Mouse (Mus musculus): ENCODE measurements around the gene Slc2a2. TPM values are rescaled to one million over a fixed set of nuclear protein-coding genes. Genes with fewer than 3 reads are reported as not detected.
"Not testable (repeated sequence)": the region's sequence is repeated elsewhere in the genome, so short reads cannot be mapped to it uniquely, and the experiment has no call there.

Slc2a2 gene
- polyA plus RNA-seq, 1 experiment, result 1.8 TPM

- TF ChIP-seq CTCF (IDR thresholded peaks at IDR 0.05; ENCODE audit: control insufficient read depth, insufficient read depth, low read length) (no peak), POLR2A (IDR thresholded peaks at IDR 0.05; ENCODE audit: borderline replicate concordance, control insufficient read depth, low read depth, low read length) (no peak)
- H3K4me3 ChIP-seq (replicated peaks; ENCODE audit: control insufficient read depth, low read depth, low read length), result no peak overlapping the region
- no peak overlapping the region for H3K27ac ChIP-seq (ENCODE audit: control insufficient read depth, insufficient read depth, low read depth, low read length, poor library complexity)
- no peaks in the 10 kb centered on the region for H3K4me1 ChIP-seq (ENCODE audit: control insufficient read depth, insufficient read depth, low read length)
- WGBS, result 75% methylated on average over 3 of the region's 3 CpGs
Observed at GRCm38 (mm10) chr3:28768222-28768621, 70.5 kb downstream of the Slc2a2 start.

- WGBS, result 56% methylated on average over 4 of the region's 4 CpGs
- H3K4me1 ChIP-seq (ENCODE audit: control insufficient read depth, insufficient read depth, low read length); H3K27ac ChIP-seq (ENCODE audit: control insufficient read depth, insufficient read depth, low read depth, low read length, poor library complexity): not testable (repeated sequence)
Observed at GRCm38 (mm10) chr3:28772919-28773318, 75.2 kb downstream of the Slc2a2 start.

DNA sequence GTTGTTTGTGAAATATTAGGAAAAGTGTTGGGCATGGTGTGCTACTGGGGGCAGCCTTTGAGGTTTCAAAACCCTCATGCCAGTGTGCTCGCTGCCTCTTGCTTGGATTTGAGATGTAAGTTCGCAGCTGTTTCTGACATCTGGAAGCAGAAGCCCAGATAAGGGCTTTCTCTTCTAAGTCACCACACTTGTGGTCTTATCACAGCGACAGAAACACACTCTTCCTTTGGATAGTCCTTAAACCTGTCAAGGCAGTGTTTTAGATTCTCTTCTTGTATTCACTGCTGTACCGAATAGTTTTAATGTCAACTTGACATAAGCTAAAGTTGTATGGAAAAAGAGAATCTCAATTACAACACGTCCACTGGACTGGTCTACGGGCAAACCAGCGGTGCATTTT is 77.7 kb downstream of the Slc2a2 start:
- Histone ChIP-seq H3K27ac (ENCODE audit: control insufficient read depth, insufficient read depth, low read depth, low read length, poor library complexity) (peak overlapping the region; percentile 90), H3K4me3 (replicated peaks; ENCODE audit: control insufficient read depth, low read depth, low read length) (no peak overlapping the region), H3K4me1 (ENCODE audit: control insufficient read depth, insufficient read depth, low read length) (peaks cover 2% of the 10 kb centered on the region; the same call in 1 of the 2 replicates)
- no peak for TF ChIP-seq CTCF (IDR thresholded peaks at IDR 0.05; ENCODE audit: control insufficient read depth, insufficient read depth, low read length)
- no peak for TF ChIP-seq POLR2A (IDR thresholded peaks at IDR 0.05; ENCODE audit: borderline replicate concordance, control insufficient read depth, low read depth, low read length)
- 69% methylated on average over 7 of the region's 7 CpGs for WGBS

More at GRCm38 (mm10) chr3:28772919-28773318, 75.2 kb downstream of the Slc2a2 start:
- H3K4me3 ChIP-seq (replicated peaks; ENCODE audit: control insufficient read depth, low read depth, low read length), result not testable (repeated sequence)

GRCm38 (mm10) chr3:28775958-28776357 is 78.3 kb downstream of the Slc2a2 start:
- H3K4me1 ChIP-seq (ENCODE audit: control insufficient read depth, insufficient read depth, low read length), result peaks cover 2% of the 10 kb centered on the region; the same call in 1 of the 2 replicates
- H3K27ac ChIP-seq (ENCODE audit: control insufficient read depth, insufficient read depth, low read depth, low read length, poor library complexity), result peak overlapping the region; percentile 90
- no peak overlapping the region for H3K4me3 ChIP-seq (replicated peaks; ENCODE audit: control insufficient read depth, low read depth, low read length)
- no peak for TF ChIP-seq CTCF (IDR thresholded peaks at IDR 0.05; ENCODE audit: control insufficient read depth, insufficient read depth, low read length)
- no peak for TF ChIP-seq POLR2A (IDR thresholded peaks at IDR 0.05; ENCODE audit: borderline replicate concordance, control insufficient read depth, low read depth, low read length)
- 53% methylated on average over 1 of the region's 1 CpGs for WGBS

- no peak overlapping the region for H3K4me3 ChIP-seq (replicated peaks; ENCODE audit: control insufficient read depth, low read depth, low read length)
- no peak for TF ChIP-seq CTCF (IDR thresholded peaks at IDR 0.05; ENCODE audit: control insufficient read depth, insufficient read depth, low read length)
- no peak for TF ChIP-seq POLR2A (IDR thresholded peaks at IDR 0.05; ENCODE audit: borderline replicate concordance, control insufficient read depth, low read depth, low read length)
Observed at GRCm38 (mm10) chr3:28776491-28776890, 78.8 kb downstream of the Slc2a2 start.

GRCm38 (mm10) chr3:28780511-28780910 is 82.8 kb downstream of the Slc2a2 start:
- Histone ChIP-seq H3K4me3 (replicated peaks; ENCODE audit: control insufficient read depth, low read depth, low read length) (no peak overlapping the region), H3K4me1 (ENCODE audit: control insufficient read depth, insufficient read depth, low read length) (peaks cover 3% of the 10 kb centered on the region; the same call in 1 of the 2 replicates), H3K27ac (ENCODE audit: control insufficient read depth, insufficient read depth, low read depth, low read length, poor library complexity) (no peak overlapping the region)
- TF ChIP-seq POLR2A (IDR thresholded peaks at IDR 0.05; ENCODE audit: borderline replicate concordance, control insufficient read depth, low read depth, low read length) (no peak), CTCF (IDR thresholded peaks at IDR 0.05; ENCODE audit: control insufficient read depth, insufficient read depth, low read length) (no peak)
- WGBS, result 68% methylated on average over 9 of the region's 9 CpGs

More at GRCm38 (mm10) chr3:28776491-28776890, 78.8 kb downstream of the Slc2a2 start:
- H3K4me1 ChIP-seq (ENCODE audit: control insufficient read depth, insufficient read depth, low read length), result peaks cover 2% of the 10 kb centered on the region; the same call in 1 of the 2 replicates
- peak overlapping the region; percentile 56; the same call in 1 of the 2 replicates for H3K27ac ChIP-seq (ENCODE audit: control insufficient read depth, insufficient read depth, low read depth, low read length, poor library complexity)
- WGBS, result 48% methylated on average over 1 of the region's 1 CpGs

Other genes with a start within 250 kb of the Slc2a2 start
- 1.5 and 4.0 TPM in 2 replicates for gene Eif5a2, start 83.4 kb downstream of the Slc2a2 start, polyA plus RNA-seq (2011; ENCODE audit: insufficient read depth, insufficient read length, low replicate concordance, missing spikeins)
- 209 and 315 TPM in 2 replicates for gene Rpl22l1, start 107.5 kb downstream of the Slc2a2 start, polyA plus RNA-seq (2011; ENCODE audit: insufficient read depth, insufficient read length, low replicate concordance, missing spikeins)
- not detected in 2 replicates for gene Gm1527, start 194.7 kb downstream of the Slc2a2 start, polyA plus RNA-seq (2011; ENCODE audit: insufficient read depth, insufficient read length, low replicate concordance, missing spikeins)